Mouse (Mus musculus): Measurements from ENCODE around the gene Synrg. TPM values are rescaled to one million over a fixed set of nuclear protein-coding genes. Genes with fewer than 3 reads are reported as not detected.
A peak's percentile ranks its signal among the peaks of the same experiment; 100 is the strongest.

Gene Synrg
- polyA plus RNA-seq, 1 experiment from 2014 or later, result 18.8 TPM

GRCm38 (mm10) chr11:84042808-84043762 is 78.9 kb downstream of the Synrg start:
- Histone ChIP-seq H3K4me1 (ENCODE audit: control insufficient read depth, insufficient read depth, low read depth, low read length) (peaks cover 16% of the 10 kb centered on the region), H3K9ac (ENCODE audit: low read depth, low read length) (peak overlapping the region; percentile 41; the same call in 1 of the 2 replicates)

GRCm38 (mm10) chr11:84044988-84045387 is 80.8 kb downstream of the Synrg start:
- H3K27ac ChIP-seq (ENCODE audit: low read depth, low read length), result no peak overlapping the region
- H3K9me3 ChIP-seq (ENCODE audit: control insufficient read depth, low read length), result no peaks in the 10 kb centered on the region
- ATAC-seq, result no peak
- H3K4me3 ChIP-seq (ENCODE audit: low read length), result no peak overlapping the region
- no peaks in the 10 kb centered on the region for H3K27me3 ChIP-seq (replicated peaks; ENCODE audit: control insufficient read depth, insufficient read depth, low read length)
- H3K4me1 ChIP-seq (ENCODE audit: control insufficient read depth, insufficient read depth, low read depth, low read length), result peaks cover 16% of the 10 kb centered on the region
- WGBS, result 18% methylated on average over 1 of the region's 1 CpGs
- no peaks in the 10 kb centered on the region for H3K36me3 ChIP-seq (ENCODE audit: control insufficient read depth, insufficient read depth, low read length)
- no peak overlapping the region for H3K9ac ChIP-seq (ENCODE audit: low read depth, low read length)
- H3K4me2 ChIP-seq (ENCODE audit: low read length), result no peak overlapping the region

More at GRCm38 (mm10) chr11:84042808-84043762, 78.9 kb downstream of the Synrg start:
- Histone ChIP-seq H3K36me3 (ENCODE audit: control insufficient read depth, insufficient read depth, low read length) (peaks cover 4% of the 10 kb centered on the region; the same call in 1 of the 2 replicates), H3K27ac (ENCODE audit: low read depth, low read length) (peak overlapping the region; percentile 65), H3K4me2 (ENCODE audit: low read length) (no peak overlapping the region), H3K27me3 (replicated peaks; ENCODE audit: control insufficient read depth, insufficient read depth, low read length) (no peaks in the 10 kb centered on the region), H3K4me3 (ENCODE audit: low read length) (no peak overlapping the region), H3K9me3 (ENCODE audit: control insufficient read depth, low read length) (no peaks in the 10 kb centered on the region)
- ATAC-seq, result peak; percentile 89
- WGBS, result 19% methylated on average over 14 of the region's 14 CpGs

- Histone ChIP-seq H3K9ac (ENCODE audit: low read depth, low read length) (no peak overlapping the region), H3K4me1 (ENCODE audit: control insufficient read depth, insufficient read depth, low read depth, low read length) (peaks cover 16% of the 10 kb centered on the region), H3K4me3 (ENCODE audit: low read length) (no peak overlapping the region), H3K27ac (ENCODE audit: low read depth, low read length) (no peak overlapping the region), H3K4me2 (ENCODE audit: low read length) (no peak overlapping the region), H3K27me3 (replicated peaks; ENCODE audit: control insufficient read depth, insufficient read depth, low read length) (no peaks in the 10 kb centered on the region), H3K36me3 (ENCODE audit: control insufficient read depth, insufficient read depth, low read length) (no peaks in the 10 kb centered on the region), H3K9me3 (ENCODE audit: control insufficient read depth, low read length) (no peaks in the 10 kb centered on the region)
- WGBS, result 72% methylated on average over 4 of the region's 4 CpGs
- no peak for ATAC-seq
These were observed 83.0 kb downstream of the Synrg start for GRCm38 (mm10) chr11:84047270-84047669.

GRCm38 (mm10) chr11:84048411-84048810 is 84.2 kb downstream of the Synrg start:
- 50% methylated on average over 10 of the region's 10 CpGs for WGBS
- Histone ChIP-seq H3K4me1 (ENCODE audit: control insufficient read depth, insufficient read depth, low read depth, low read length) (peaks cover 6% of the 10 kb centered on the region), H3K4me2 (ENCODE audit: low read length) (no peak overlapping the region), H3K27ac (ENCODE audit: low read depth, low read length) (no peak overlapping the region), H3K36me3 (ENCODE audit: control insufficient read depth, insufficient read depth, low read length) (no peaks in the 10 kb centered on the region), H3K27me3 (replicated peaks; ENCODE audit: control insufficient read depth, insufficient read depth, low read length) (no peaks in the 10 kb centered on the region), H3K9ac (ENCODE audit: low read depth, low read length) (no peak overlapping the region), H3K4me3 (ENCODE audit: low read length) (no peak overlapping the region), H3K9me3 (ENCODE audit: control insufficient read depth, low read length) (no peaks in the 10 kb centered on the region)
- peak; percentile 43; the same call in 1 of the 2 replicates for ATAC-seq

GRCm38 (mm10) chr11:84053055-84053454 is 88.8 kb downstream of the Synrg start:
- no peak for ATAC-seq

GRCm38 (mm10) chr11:84053524-84054163 is 89.4 kb downstream of the Synrg start:
- Histone ChIP-seq H3K4me2 (ENCODE audit: low read length) (no peak overlapping the region), H3K4me3 (ENCODE audit: low read length) (no peak overlapping the region), H3K27ac (ENCODE audit: low read depth, low read length) (peak overlapping the region; percentile 55), H3K27me3 (replicated peaks; ENCODE audit: control insufficient read depth, insufficient read depth, low read length) (no peaks in the 10 kb centered on the region), H3K9me3 (ENCODE audit: control insufficient read depth, low read length) (no peaks in the 10 kb centered on the region), H3K36me3 (ENCODE audit: control insufficient read depth, insufficient read depth, low read length) (no peaks in the 10 kb centered on the region), H3K9ac (ENCODE audit: low read depth, low read length) (no peak overlapping the region), H3K4me1 (ENCODE audit: control insufficient read depth, insufficient read depth, low read depth, low read length) (peaks cover 9% of the 10 kb centered on the region)
- ATAC-seq, result peak; percentile 85
- 35% methylated on average over 10 of the region's 10 CpGs for WGBS

More at GRCm38 (mm10) chr11:84053055-84053454, 88.8 kb downstream of the Synrg start:
- Histone ChIP-seq H3K9me3 (ENCODE audit: control insufficient read depth, low read length) (no peaks in the 10 kb centered on the region), H3K4me2 (ENCODE audit: low read length) (no peak overlapping the region), H3K9ac (ENCODE audit: low read depth, low read length) (no peak overlapping the region), H3K27ac (ENCODE audit: low read depth, low read length) (no peak overlapping the region; the same call in 1 of the 2 replicates), H3K27me3 (replicated peaks; ENCODE audit: control insufficient read depth, insufficient read depth, low read length) (no peaks in the 10 kb centered on the region), H3K4me3 (ENCODE audit: low read length) (no peak overlapping the region), H3K4me1 (ENCODE audit: control insufficient read depth, insufficient read depth, low read depth, low read length) (peaks cover 9% of the 10 kb centered on the region), H3K36me3 (ENCODE audit: control insufficient read depth, insufficient read depth, low read length) (no peaks in the 10 kb centered on the region)
- WGBS, result 84% methylated on average over 7 of the region's 7 CpGs

- WGBS, result 92% methylated on average over 2 of the region's 2 CpGs
- Histone ChIP-seq H3K4me2 (ENCODE audit: low read length) (no peak overlapping the region), H3K4me1 (ENCODE audit: control insufficient read depth, insufficient read depth, low read depth, low read length) (peaks cover 9% of the 10 kb centered on the region), H3K4me3 (ENCODE audit: low read length) (no peak overlapping the region), H3K36me3 (ENCODE audit: control insufficient read depth, insufficient read depth, low read length) (no peaks in the 10 kb centered on the region), H3K27me3 (replicated peaks; ENCODE audit: control insufficient read depth, insufficient read depth, low read length) (no peaks in the 10 kb centered on the region), H3K9ac (ENCODE audit: low read depth, low read length) (no peak overlapping the region), H3K9me3 (ENCODE audit: control insufficient read depth, low read length) (no peaks in the 10 kb centered on the region), H3K27ac (ENCODE audit: low read depth, low read length) (no peak overlapping the region)
- no peak for ATAC-seq
These were observed 93.2 kb downstream of the Synrg start for GRCm38 (mm10) chr11:84057418-84057817.

- no peak overlapping the region for H3K27ac ChIP-seq (ENCODE audit: low read depth, low read length)
- WGBS, result 94% methylated on average over 2 of the region's 2 CpGs
- no peaks in the 10 kb centered on the region for H3K4me1 ChIP-seq (ENCODE audit: control insufficient read depth, insufficient read depth, low read depth, low read length)
- H3K4me2 ChIP-seq (ENCODE audit: low read length), result no peak overlapping the region
- no peak overlapping the region for H3K9ac ChIP-seq (ENCODE audit: low read depth, low read length)
- no peak for ATAC-seq
- H3K27me3 ChIP-seq (replicated peaks; ENCODE audit: control insufficient read depth, insufficient read depth, low read length), result no peaks in the 10 kb centered on the region
- H3K36me3 ChIP-seq (ENCODE audit: control insufficient read depth, insufficient read depth, low read length), result no peaks in the 10 kb centered on the region
- H3K9me3 ChIP-seq (ENCODE audit: control insufficient read depth, low read length), result no peaks in the 10 kb centered on the region
- H3K4me3 ChIP-seq (ENCODE audit: low read length), result no peak overlapping the region
These were observed 95.6 kb downstream of the Synrg start for GRCm38 (mm10) chr11:84059784-84060183.

- H3K9ac ChIP-seq (ENCODE audit: low read depth, low read length), result no peak overlapping the region
- ATAC-seq, result no peak
- no peaks in the 10 kb centered on the region for H3K36me3 ChIP-seq (ENCODE audit: control insufficient read depth, insufficient read depth, low read length)
- no peaks in the 10 kb centered on the region for H3K9me3 ChIP-seq (ENCODE audit: control insufficient read depth, low read length)
- H3K4me2 ChIP-seq (ENCODE audit: low read length), result no peak overlapping the region
- no peak overlapping the region for H3K4me3 ChIP-seq (ENCODE audit: low read length)
- no peaks in the 10 kb centered on the region for H3K4me1 ChIP-seq (ENCODE audit: control insufficient read depth, insufficient read depth, low read depth, low read length)
- no peaks in the 10 kb centered on the region; the same call in 1 of the 2 replicates for H3K27me3 ChIP-seq (replicated peaks; ENCODE audit: control insufficient read depth, insufficient read depth, low read length)
- H3K27ac ChIP-seq (ENCODE audit: low read depth, low read length), result no peak overlapping the region
- WGBS, result 80% methylated on average over 6 of the region's 6 CpGs
These were observed 96.4 kb downstream of the Synrg start for GRCm38 (mm10) chr11:84060635-84061034.
